Mouse (Mus musculus): ENCODE data around the gene Il6ra. TPM values are rescaled to one million over a fixed set of nuclear protein-coding genes. Genes with fewer than 3 reads are reported as not detected.

Gene Il6ra
- polyA plus RNA-seq, 1 experiment from 2014 or later, result 17.9 TPM

DNA sequence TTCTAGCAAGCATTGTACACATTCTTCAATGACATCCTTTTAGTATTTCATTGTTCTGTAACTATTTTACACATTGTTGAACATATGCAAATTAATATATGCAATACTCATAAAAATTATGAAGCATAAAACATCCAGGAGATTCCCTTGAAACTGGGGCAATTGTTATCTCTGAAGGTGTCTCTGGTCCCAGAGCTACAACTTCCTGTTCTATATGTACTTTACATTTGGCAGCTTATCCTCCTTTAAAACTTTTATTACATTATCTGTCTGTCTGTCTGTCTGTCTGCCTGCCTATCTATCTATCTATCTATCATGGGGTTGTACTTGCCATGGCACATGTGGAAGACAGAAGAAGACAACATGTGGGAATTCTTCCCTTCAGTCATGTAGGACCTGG is 21.3 kb downstream of the Il6ra start:
- Histone ChIP-seq H3K9me3 (ENCODE audit: low read length) (no peaks in the 10 kb centered on the region), H3K4me2 (replicated peaks; ENCODE audit: low read depth, low read length) (no peak overlapping the region), H3K4me3 (ENCODE audit: low read depth, low read length) (no peak overlapping the region), H3K36me3 (ENCODE audit: insufficient read depth, low read length) (no peaks in the 10 kb centered on the region), H3K27me3 (replicated peaks; ENCODE audit: insufficient read depth, low read length) (no peaks in the 10 kb centered on the region), H3K27ac (ENCODE audit: low read length) (no peak overlapping the region), H3K4me1 (ENCODE audit: insufficient read depth, low read depth, low read length) (no peaks in the 10 kb centered on the region), H3K9ac (replicated peaks; ENCODE audit: low read depth) (no peak overlapping the region)
- DNase-seq (ENCODE audit: low spot score), result no peak
- TF ChIP-seq CTCF (IDR thresholded peaks at IDR 0.05) (no peak), EP300 (IDR thresholded peaks at IDR 0.05) (no peak)
- ATAC-seq, result no peak

DNA sequence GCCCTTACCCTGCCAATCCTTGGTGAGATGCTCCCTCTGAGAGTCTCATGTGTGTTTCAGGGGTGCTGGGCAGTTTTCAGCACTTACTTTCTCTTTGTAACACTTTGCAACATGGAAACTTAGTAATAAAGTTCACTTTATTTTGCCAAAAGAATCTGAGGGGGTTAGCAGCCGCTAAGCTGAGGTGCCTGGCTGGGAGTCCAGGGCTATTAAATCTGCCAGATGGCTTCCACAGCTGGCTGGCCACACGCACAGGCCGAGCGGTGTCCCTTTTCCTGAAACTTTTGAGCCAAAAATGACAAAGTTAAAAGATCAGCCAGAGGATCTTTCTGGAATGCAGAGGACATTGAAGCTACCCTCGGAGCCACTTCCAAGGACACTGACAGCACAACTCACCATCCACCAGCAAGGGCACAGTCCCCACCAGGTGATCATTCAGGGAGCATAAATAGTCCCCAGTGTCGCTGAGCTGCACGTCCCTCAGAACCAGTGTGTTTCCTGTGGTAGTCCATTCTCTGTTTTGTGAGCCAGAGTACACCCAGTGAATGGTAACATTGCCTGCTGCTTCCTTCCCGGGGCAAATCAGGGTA is 23.1 kb downstream of the Il6ra start:
- TF ChIP-seq CTCF (IDR thresholded peaks at IDR 0.05) (no peak), EP300 (IDR thresholded peaks at IDR 0.05) (no peak)
- no peak for ATAC-seq

DNA sequence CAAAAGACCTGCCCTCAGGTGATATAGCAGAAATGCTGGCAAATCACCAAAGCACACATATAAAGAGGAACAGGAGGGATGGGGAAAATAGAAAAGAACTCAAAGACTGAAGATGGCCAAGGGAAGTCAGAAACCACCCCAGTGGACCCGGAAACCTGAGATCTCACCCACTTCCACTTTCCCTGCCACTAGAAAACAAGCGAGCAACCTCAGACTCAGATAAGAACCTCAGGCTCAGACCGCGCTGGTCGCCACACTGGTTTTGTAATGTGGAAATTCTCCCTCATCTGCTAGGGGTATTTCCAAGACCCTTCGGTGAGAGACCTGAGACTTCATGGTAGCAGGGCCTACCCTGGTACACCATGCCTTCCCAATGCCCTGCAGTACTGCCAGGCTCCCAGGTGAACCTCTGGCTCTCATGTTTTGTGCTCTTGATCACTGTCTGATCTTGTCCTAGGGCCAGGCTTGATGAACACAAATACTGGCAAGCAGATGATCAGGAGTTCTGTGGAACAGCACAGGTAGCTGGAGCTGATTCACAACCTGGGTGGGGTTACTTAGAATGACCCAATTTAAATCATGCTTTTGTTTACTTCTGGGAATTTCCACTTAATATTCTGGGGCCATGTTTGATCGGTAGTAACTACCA is 25.3 kb downstream of the Il6ra start:
- Histone ChIP-seq H3K36me3 (ENCODE audit: insufficient read depth, low read length) (no peaks in the 10 kb centered on the region), H3K9me3 (ENCODE audit: low read length) (no peaks in the 10 kb centered on the region), H3K4me1 (ENCODE audit: insufficient read depth, low read depth, low read length) (no peaks in the 10 kb centered on the region), H3K27ac (ENCODE audit: low read length) (no peak overlapping the region), H3K27me3 (replicated peaks; ENCODE audit: insufficient read depth, low read length) (no peaks in the 10 kb centered on the region), H3K4me2 (replicated peaks; ENCODE audit: low read depth, low read length) (no peak overlapping the region), H3K4me3 (ENCODE audit: low read depth, low read length) (no peak overlapping the region), H3K9ac (replicated peaks; ENCODE audit: low read depth) (no peak overlapping the region)
- ATAC-seq, result no peak
- 79% methylated on average over 7 of the region's 7 CpGs for WGBS
- no peak for DNase-seq (ENCODE audit: low spot score)
- TF ChIP-seq CTCF (IDR thresholded peaks at IDR 0.05), result no peak
- TF ChIP-seq EP300 (IDR thresholded peaks at IDR 0.05), result no peak

More for the DNA sequence above, 23.1 kb downstream of the Il6ra start:
- H3K4me3 ChIP-seq (ENCODE audit: low read depth, low read length), result no peak overlapping the region
- H3K9me3 ChIP-seq (ENCODE audit: low read length), result no peaks in the 10 kb centered on the region
- H3K4me2 ChIP-seq (replicated peaks; ENCODE audit: low read depth, low read length), result no peak overlapping the region
- no peak for DNase-seq (ENCODE audit: low spot score)
- H3K36me3 ChIP-seq (ENCODE audit: insufficient read depth, low read length), result no peaks in the 10 kb centered on the region
- H3K27me3 ChIP-seq (replicated peaks; ENCODE audit: insufficient read depth, low read length), result no peaks in the 10 kb centered on the region
- H3K27ac ChIP-seq (ENCODE audit: low read length), result no peak overlapping the region
- 56% methylated on average over 8 of the region's 8 CpGs for WGBS
- no peak overlapping the region for H3K9ac ChIP-seq (replicated peaks; ENCODE audit: low read depth)
- no peaks in the 10 kb centered on the region for H3K4me1 ChIP-seq (ENCODE audit: insufficient read depth, low read depth, low read length)

DNA sequence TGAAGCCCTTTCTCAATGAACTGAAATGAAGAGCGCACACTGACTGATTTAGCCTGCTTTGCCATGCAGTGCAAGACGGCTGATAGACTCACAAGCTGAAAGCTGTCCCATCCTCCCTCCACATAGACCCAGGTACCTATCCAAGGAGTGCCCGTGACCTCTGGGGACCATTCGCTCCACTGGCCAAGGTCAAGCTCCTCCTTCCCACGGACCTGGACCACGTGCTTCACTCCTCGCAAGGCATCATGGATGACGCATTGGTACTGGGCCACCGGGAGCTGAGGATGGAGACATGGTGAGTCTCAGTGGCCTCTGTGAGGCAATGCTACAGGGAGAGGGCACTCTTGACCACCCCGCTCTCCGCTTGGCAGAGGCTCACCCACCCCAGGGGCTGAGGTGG is 27.2 kb downstream of the Il6ra start:
- TF ChIP-seq EP300 (IDR thresholded peaks at IDR 0.05) (no peak), CTCF (IDR thresholded peaks at IDR 0.05) (no peak)
- Histone ChIP-seq H3K27me3 (replicated peaks; ENCODE audit: insufficient read depth, low read length) (no peaks in the 10 kb centered on the region), H3K4me1 (ENCODE audit: insufficient read depth, low read depth, low read length) (no peaks in the 10 kb centered on the region), H3K9me3 (ENCODE audit: low read length) (no peaks in the 10 kb centered on the region), H3K27ac (ENCODE audit: low read length) (no peak overlapping the region), H3K4me2 (replicated peaks; ENCODE audit: low read depth, low read length) (no peak overlapping the region), H3K9ac (replicated peaks; ENCODE audit: low read depth) (no peak overlapping the region), H3K4me3 (ENCODE audit: low read depth, low read length) (no peak overlapping the region), H3K36me3 (ENCODE audit: insufficient read depth, low read length) (no peaks in the 10 kb centered on the region)
- DNase-seq (ENCODE audit: low spot score), result no peak
- ATAC-seq, result no peak
- 92% methylated on average over 11 of the region's 11 CpGs for WGBS

DNA sequence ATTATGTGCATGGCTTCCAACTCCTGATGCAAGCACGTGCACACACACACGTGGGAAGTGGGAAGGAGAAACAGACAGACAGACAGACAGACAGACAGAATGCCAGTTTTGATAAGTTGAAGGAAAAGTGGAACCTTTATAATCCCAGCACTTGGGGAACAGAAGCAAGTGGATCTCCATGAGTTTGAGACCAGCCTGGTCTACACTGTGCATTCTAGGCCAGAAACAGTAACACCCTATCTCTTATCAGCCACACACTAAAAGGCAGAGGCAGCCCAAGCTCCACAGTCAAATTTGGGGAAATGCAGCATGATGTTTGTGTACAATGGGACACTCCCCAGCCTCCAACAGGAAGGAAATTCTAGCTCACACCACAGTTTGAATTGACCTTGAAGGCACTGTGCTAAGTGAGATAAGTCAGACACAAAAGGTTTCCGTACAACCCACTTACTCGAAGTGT is 29.4 kb downstream of the Il6ra start:
- TF ChIP-seq EP300 (IDR thresholded peaks at IDR 0.05), result peak; percentile 43; the same call in 1 of the 2 replicates
- TF ChIP-seq CTCF (IDR thresholded peaks at IDR 0.05), result no peak
- Histone ChIP-seq H3K9ac (replicated peaks; ENCODE audit: low read depth) (no peak overlapping the region), H3K4me1 (ENCODE audit: insufficient read depth, low read depth, low read length) (no peaks in the 10 kb centered on the region), H3K4me2 (replicated peaks; ENCODE audit: low read depth, low read length) (no peak overlapping the region), H3K27me3 (replicated peaks; ENCODE audit: insufficient read depth, low read length) (no peaks in the 10 kb centered on the region), H3K4me3 (ENCODE audit: low read depth, low read length) (no peak overlapping the region), H3K27ac (ENCODE audit: low read length) (no peak overlapping the region), H3K9me3 (ENCODE audit: low read length) (no peaks in the 10 kb centered on the region), H3K36me3 (ENCODE audit: insufficient read depth, low read length) (no peaks in the 10 kb centered on the region)
- ATAC-seq, result 0 out of 2 replicates have a peak, but pooled peaks have one; percentile 16
- 56% methylated on average over 4 of the region's 4 CpGs for WGBS
- DNase-seq (ENCODE audit: low spot score), result no peak

DNA sequence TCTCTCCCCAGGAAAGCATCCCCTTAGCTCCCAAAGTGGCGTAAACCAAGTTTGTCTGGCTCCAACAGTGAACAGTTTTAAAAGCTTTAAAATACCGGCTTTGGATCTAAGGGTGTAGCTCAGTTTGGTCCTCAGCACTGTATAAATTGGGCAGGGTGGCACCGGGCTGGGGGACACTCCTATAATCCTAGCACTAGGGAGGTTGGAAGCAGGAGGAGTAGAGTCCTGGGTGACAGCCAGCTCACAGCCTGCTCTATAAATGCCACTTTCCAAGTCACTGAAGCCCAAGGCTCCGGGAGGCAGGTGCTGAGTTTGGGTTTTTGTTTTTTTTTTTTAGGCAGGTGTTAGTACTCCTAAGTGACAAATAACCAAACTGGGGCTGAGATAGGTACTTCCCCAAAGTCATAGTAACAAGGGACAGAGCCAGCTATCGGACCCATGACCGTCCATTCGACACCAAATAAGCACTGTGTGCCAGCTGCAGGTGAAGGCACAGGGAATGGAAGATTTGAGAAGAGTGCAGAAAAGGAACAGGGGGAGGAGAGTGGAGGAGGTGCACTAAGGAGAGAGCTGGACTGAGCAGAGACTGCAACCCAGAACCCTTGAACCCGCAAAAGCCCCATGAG is 30.3 kb downstream of the Il6ra start:
- Histone ChIP-seq H3K27ac (ENCODE audit: low read length) (no peak overlapping the region), H3K36me3 (ENCODE audit: insufficient read depth, low read length) (no peaks in the 10 kb centered on the region), H3K27me3 (replicated peaks; ENCODE audit: insufficient read depth, low read length) (no peaks in the 10 kb centered on the region), H3K9me3 (ENCODE audit: low read length) (no peaks in the 10 kb centered on the region), H3K4me2 (replicated peaks; ENCODE audit: low read depth, low read length) (no peak overlapping the region), H3K4me1 (ENCODE audit: insufficient read depth, low read depth, low read length) (no peaks in the 10 kb centered on the region), H3K9ac (replicated peaks; ENCODE audit: low read depth) (no peak overlapping the region), H3K4me3 (ENCODE audit: low read depth, low read length) (no peak overlapping the region)
- 79% methylated on average over 8 of the region's 8 CpGs for WGBS
- DNase-seq (ENCODE audit: low spot score), result no peak
- TF ChIP-seq EP300 (IDR thresholded peaks at IDR 0.05) (no peak), CTCF (IDR thresholded peaks at IDR 0.05) (no peak)
- ATAC-seq, result no peak

All from lung, postnatal 0 days (tissue).